Comparison of ENCODE assay signal across 8 mouse cellular contexts in the genomic region with DNA sequence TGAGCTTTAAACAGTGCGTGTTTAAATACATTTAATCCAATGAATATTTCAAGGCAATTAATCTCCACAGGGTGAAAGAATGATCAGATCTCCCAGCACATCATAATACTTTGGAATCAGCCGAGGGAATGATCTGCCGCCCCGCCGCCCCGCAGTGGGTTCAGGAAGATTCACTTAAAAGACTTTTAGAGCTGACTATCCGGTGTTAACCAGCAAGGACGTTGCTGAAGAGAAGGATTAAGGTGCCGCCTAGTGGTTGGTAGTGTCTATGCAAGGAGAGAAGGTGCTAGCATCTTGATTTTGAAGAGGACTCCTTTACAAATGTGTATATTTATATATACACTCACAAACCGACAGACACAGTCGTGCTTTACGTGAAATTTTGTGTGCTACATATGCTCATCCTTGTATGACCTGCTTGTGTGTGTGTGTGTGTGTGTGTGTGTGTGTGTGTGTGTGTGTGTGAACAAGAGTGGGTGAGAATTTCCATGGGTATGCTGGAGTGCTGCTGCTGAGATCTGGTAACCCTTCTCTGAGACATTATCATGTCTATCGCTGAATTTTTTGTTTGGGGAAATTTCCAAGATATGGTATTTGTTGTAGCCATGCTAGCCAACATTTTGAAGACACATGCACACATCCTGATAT. TPM values are rescaled to one million over a fixed set of nuclear protein-coding genes. Genes with fewer than 3 reads are reported as not detected.
A peak's percentile ranks its signal among the peaks of the same experiment; 100 is the strongest.
DNase-seq lines count a peak whose midpoint lies in the region; ATAC-seq lines count a peak whose summit lies in the region.

No protein-coding gene starts in this region.

- WGBS in forebrain, embryonic 10.5 days, result 7% methylated on average over 13 of the region's 13 CpGs
- 5% methylated on average over 13 of the region's 13 CpGs for WGBS in heart, embryonic 15.5 days
- 5% methylated on average over 13 of the region's 13 CpGs for WGBS in liver, embryonic 11.5 days

- peak; percentile 77 for DNase-seq in brain, embryonic 18.5 days (ENCODE audit: low read depth, low spot score)
- DNase-seq in forebrain, embryonic 10.5 days (ENCODE audit: extremely low spot score, low spot score), result peak; percentile 65
- DNase-seq in kidney, postnatal 14 days, result peak; percentile 79
- DNase-seq in liver, embryonic 11.5 days (ENCODE audit: low spot score), result peak; percentile 51
- DNase-seq in neural tube, embryonic 10.5 days (ENCODE audit: extremely low spot score, low spot score), result peak; percentile 62
- DNase-seq in testis, postnatal 10 days (ENCODE audit: low spot score), result peak; percentile 76

- H3K4me1 ChIP-seq in forebrain, embryonic 10.5 days, result peaks cover 10% of the 10 kb centered on the region
- no peaks in the 10 kb centered on the region for H3K4me1 ChIP-seq in heart, embryonic 15.5 days (replicated peaks)
- H3K4me1 ChIP-seq in liver, embryonic 11.5 days (replicated peaks; ENCODE audit: control insufficient read depth, insufficient read depth, low read length), result no peaks in the 10 kb centered on the region

- no peak overlapping the region for H3K27ac ChIP-seq in forebrain, embryonic 10.5 days
- H3K27ac ChIP-seq in heart, embryonic 15.5 days, result no peak overlapping the region
- no peak overlapping the region for H3K27ac ChIP-seq in liver, embryonic 11.5 days (ENCODE audit: low read depth, low read length)

- peak; percentile 58 for ATAC-seq in CD4-positive, CD25-positive, alpha-beta regulatory T cell, adult 4 months
- ATAC-seq in heart, embryonic 15.5 days (replicated peaks; ENCODE audit: insufficient number of reproducible peaks, insufficient read depth, low FRiP score, low read depth), result no peak
- ATAC-seq in liver, embryonic 11.5 days (replicated peaks; ENCODE audit: low FRiP score), result no peak

- H3K9me3 ChIP-seq in forebrain, embryonic 10.5 days, result no peaks in the 10 kb centered on the region
- no peaks in the 10 kb centered on the region for H3K9me3 ChIP-seq in heart, embryonic 15.5 days (replicated peaks)
- H3K9me3 ChIP-seq in liver, embryonic 11.5 days (ENCODE audit: control insufficient read depth, low read length), result no peaks in the 10 kb centered on the region

- H3K36me3 ChIP-seq in forebrain, embryonic 10.5 days (replicated peaks), result no peaks in the 10 kb centered on the region
- no peaks in the 10 kb centered on the region for H3K36me3 ChIP-seq in heart, embryonic 15.5 days
- H3K36me3 ChIP-seq in liver, embryonic 11.5 days (ENCODE audit: control insufficient read depth, insufficient read depth, low read length), result no peaks in the 10 kb centered on the region

- no peak overlapping the region; the same call in 1 of the 2 replicates for H3K4me3 ChIP-seq in forebrain, embryonic 10.5 days
- H3K4me3 ChIP-seq in heart, embryonic 15.5 days, result no peak overlapping the region
- H3K4me3 ChIP-seq in liver, embryonic 11.5 days (ENCODE audit: low read depth, low read length), result no peak overlapping the region

- H3K4me2 ChIP-seq in heart, embryonic 15.5 days, result peak overlapping the region; percentile 41
- H3K4me2 ChIP-seq in liver, embryonic 11.5 days, result peak overlapping the region; percentile 43

- H3K9ac ChIP-seq in heart, embryonic 15.5 days, result no peak overlapping the region
- no peak overlapping the region for H3K9ac ChIP-seq in liver, embryonic 11.5 days (ENCODE audit: low read depth, low read length)

- H3K27me3 ChIP-seq in forebrain, embryonic 10.5 days (ENCODE audit: poor library complexity, severe bottlenecking), result 0 out of 2 replicates have a peak, but pooled peaks cover 12% of the 10 kb centered on the region
- no peaks in the 10 kb centered on the region; the same call in 1 of the 2 replicates for H3K27me3 ChIP-seq in heart, embryonic 15.5 days
- H3K27me3 ChIP-seq in liver, embryonic 11.5 days (replicated peaks; ENCODE audit: control insufficient read depth, insufficient read depth, low read length), result no peaks in the 10 kb centered on the region

RNA-seq across cellular contexts. Expression of gene Copb2, which starts 24.7 kb away (rescaled TPM):
- polyA plus RNA-seq in CD4-positive, CD25-positive, alpha-beta regulatory T cell, adult 4 months (2017; shearing (Covaris generic)), result 10 to 100 TPM; 92.6 to 93.8 TPM
- 157 TPM in 2 replicates for polyA plus RNA-seq in forebrain, embryonic 10.5 days (2016; fragmentation: Nextera tagmentation; extraction: Ambion mirVana)
- 107 and 124 TPM in 2 replicates for polyA plus RNA-seq in heart, embryonic 15.5 days (2015; fragmentation: Nextera tagmentation; extraction: Ambion mirVana)
- 134 and 157 TPM in 2 replicates for polyA plus RNA-seq in liver, embryonic 11.5 days (2014; fragmentation: Nextera tagmentation; extraction: Ambion mirVana)

RNA-seq across cellular contexts. Expression of gene Rbp2, which starts 52.9 kb away (rescaled TPM):
- not detected for polyA plus RNA-seq in CD4-positive, CD25-positive, alpha-beta regulatory T cell, adult 4 months (2017; shearing (Covaris generic))
- polyA plus RNA-seq in forebrain, embryonic 10.5 days (2016; fragmentation: Nextera tagmentation; extraction: Ambion mirVana), result 0.22 TPM in 1 of 2 replicates, not detected in the other
- 0.33 TPM in 1 of 2 replicates, not detected in the other for polyA plus RNA-seq in heart, embryonic 15.5 days (2015; fragmentation: Nextera tagmentation; extraction: Ambion mirVana)
- 1.9 and 2.9 TPM in 2 replicates for polyA plus RNA-seq in liver, embryonic 11.5 days (2014; fragmentation: Nextera tagmentation; extraction: Ambion mirVana)
